Mouse (Mus musculus) testis, adult 2 months (tissue): ENCODE results near the gene Hoxa2. TPM values are rescaled to one million over a fixed set of nuclear protein-coding genes. Genes with fewer than 3 reads are reported as not detected.
A peak's percentile ranks its signal among the peaks of the same experiment; 100 is the strongest.

Experiments
- H3K27ac ChIP-seq: fragments of 200-500 bp; 2 replicates; pipeline ENCODE4 v1.5.1; 2012; ENCODE audit warnings: low read depth, low read length; ENCODE audit not compliant: control insufficient read depth, insufficient read depth
- H3K27me3 ChIP-seq: fragments of 200-500 bp; 2 replicates; pipeline ENCODE4 v1.6.1; 2012; ENCODE audit warnings: mild to moderate bottlenecking, low read length, moderate library complexity; ENCODE audit not compliant: control insufficient read depth, insufficient read depth
- H3K36me3 ChIP-seq: fragments of 200-500 bp; 2 replicates; pipeline ENCODE4 v1.6.1; 2012; ENCODE audit warnings: mild to moderate bottlenecking, low read length; ENCODE audit not compliant: control insufficient read depth, insufficient read depth
- H3K4me1 ChIP-seq: fragments of 200-500 bp; 2 replicates; pipeline ENCODE4 v1.6.1; 2012; ENCODE audit warnings: low read length; ENCODE audit not compliant: control insufficient read depth, insufficient read depth
- H3K4me3 ChIP-seq: fragments of 200-500 bp; 2 replicates; pipeline ENCODE4 v1.5.1; 2012; ENCODE audit warnings: low read depth, mild to moderate bottlenecking, low read length, moderate library complexity, mixed read lengths; ENCODE audit not compliant: control insufficient read depth
- CTCF ChIP-seq: fragments of 200-500 bp; IDR thresholded peaks from 2 replicates; pipeline ENCODE4 v1.5.1; 2012; ENCODE audit warnings: low read depth, mild to moderate bottlenecking, inconsistent platforms, low read length, moderate library complexity; ENCODE audit not compliant: control insufficient read depth, insufficient read depth, insufficient replicate concordance
- POLR2A ChIP-seq: fragments of 200-500 bp; IDR thresholded peaks from 2 replicates; pipeline ENCODE4 v1.6.1; 2012; ENCODE audit warnings: low read depth, mild to moderate bottlenecking, inconsistent platforms, low read length, moderate library complexity; ENCODE audit not compliant: control insufficient read depth
- polyA plus RNA-seq: library from polyadenylated mRNA; depleted of rRNA; stranded (reverse); fragments of >200 nt; gene quantifications from 2 replicates; pipeline ENCODE4 v1.2.3, GENCODE M21; 2012

Hoxa2 gene
- polyA plus RNA-seq, 1 experiment, result 0.07 TPM

DNA sequence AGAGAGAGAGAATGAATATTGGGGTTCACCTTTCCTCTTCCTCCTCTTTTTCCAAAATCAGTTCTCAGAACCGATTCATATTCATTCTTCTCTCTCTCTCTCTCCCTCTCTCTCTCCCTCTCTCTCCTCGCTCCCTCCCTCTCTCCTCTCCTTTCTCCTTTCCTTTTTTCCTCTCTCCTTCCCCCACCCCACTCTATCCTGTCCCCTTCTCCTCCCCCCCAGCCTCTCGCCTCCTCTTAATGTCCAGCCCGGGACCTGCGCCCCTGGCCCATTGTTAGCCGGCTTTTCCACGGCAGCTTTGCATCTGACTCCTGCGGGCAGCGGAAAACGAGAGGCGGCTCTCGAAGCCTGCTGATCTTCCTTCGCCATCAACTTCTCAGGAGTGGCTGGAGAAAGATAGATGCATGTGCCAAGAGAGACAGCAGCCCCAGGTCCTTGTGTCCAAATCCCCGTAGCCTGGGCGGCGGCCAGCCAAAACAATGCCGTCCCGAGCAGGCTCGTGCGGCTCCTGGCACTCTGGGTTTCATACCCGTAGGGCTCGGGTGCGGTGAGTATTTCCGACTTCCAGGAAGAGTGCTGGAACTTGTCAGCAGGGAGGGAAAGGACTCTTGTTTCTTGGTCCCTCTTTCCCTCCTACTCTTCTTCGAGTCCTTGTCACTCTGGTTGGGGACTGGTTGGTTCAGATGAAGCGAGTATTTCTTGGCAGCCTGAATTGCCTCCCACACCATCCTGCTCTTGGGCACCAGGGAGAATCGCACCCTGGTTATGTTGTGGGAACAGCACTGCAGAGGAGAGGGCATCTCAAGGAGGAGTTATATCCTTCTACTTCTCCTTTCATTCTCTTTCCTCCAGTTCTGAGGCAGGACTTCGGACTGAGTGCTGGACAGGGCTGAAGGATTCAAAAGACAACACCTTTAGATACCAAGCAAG, 1.1 kb upstream of the Hoxa2 start:
- TF ChIP-seq CTCF (no peak), POLR2A (no peak)
- Histone ChIP-seq H3K4me3 (no peak overlapping the region), H3K36me3 (no peaks in the 10 kb centered on the region), H3K27ac (no peak overlapping the region), H3K4me1 (peaks cover 24% of the 10 kb centered on the region), H3K27me3 (peaks cover 20% of the 10 kb centered on the region)

DNA sequence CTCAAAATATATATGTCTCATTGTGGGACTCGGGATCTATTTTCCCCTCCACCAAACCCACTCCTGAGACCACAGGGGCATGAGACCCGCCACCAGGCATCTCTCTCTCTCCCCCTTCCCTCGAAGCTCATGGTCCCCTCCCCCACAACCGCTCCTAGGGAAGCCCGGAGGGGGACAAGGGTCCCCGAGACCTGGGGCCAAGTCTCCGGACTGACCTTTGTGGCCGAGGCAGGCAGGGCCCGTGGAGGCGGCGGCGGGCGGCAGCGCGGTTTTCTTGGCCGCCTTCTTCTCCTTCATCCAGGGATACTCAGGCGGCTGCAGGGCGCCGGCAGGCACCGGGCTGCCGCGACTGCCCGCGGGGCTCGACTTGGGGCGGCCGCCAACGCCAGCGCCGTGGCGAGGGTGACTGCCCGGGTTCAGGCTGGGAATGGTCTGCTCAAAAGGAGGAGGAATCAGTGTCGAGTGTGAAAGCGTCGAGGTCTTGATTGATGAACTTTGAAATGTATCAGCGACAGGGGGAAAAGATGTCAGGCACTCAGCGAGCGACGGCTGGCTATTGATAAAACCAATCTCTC, 493 bp downstream of the Hoxa2 start:
- Histone ChIP-seq H3K27ac (no peak overlapping the region), H3K4me1 (peaks cover 25% of the 10 kb centered on the region), H3K36me3 (no peaks in the 10 kb centered on the region), H3K4me3 (peak overlapping the region; percentile 1; the same call in 1 of the 2 replicates), H3K27me3 (peaks cover 21% of the 10 kb centered on the region)
- no peak for TF ChIP-seq POLR2A
- TF ChIP-seq CTCF, result no peak

GRCm38 (mm10) chr6:52163366-52164031, 1.1 kb downstream of the Hoxa2 start:
- TF ChIP-seq POLR2A, result no peak
- TF ChIP-seq CTCF, result no peak

GRCm38 (mm10) chr6:52162611-52163365, 1.8 kb downstream of the Hoxa2 start:
- H3K4me1 ChIP-seq, result peaks cover 32% of the 10 kb centered on the region
- peaks cover 17% of the 10 kb centered on the region for H3K27me3 ChIP-seq
- no peak for TF ChIP-seq CTCF
- TF ChIP-seq POLR2A, result no peak
- no peak overlapping the region for H3K27ac ChIP-seq
- no peaks in the 10 kb centered on the region for H3K36me3 ChIP-seq
- H3K4me3 ChIP-seq, result no peak overlapping the region; the same call in 1 of the 2 replicates

More at GRCm38 (mm10) chr6:52163366-52164031, 1.1 kb downstream of the Hoxa2 start:
- peaks cover 26% of the 10 kb centered on the region for H3K4me1 ChIP-seq
- H3K36me3 ChIP-seq, result no peaks in the 10 kb centered on the region
- H3K27me3 ChIP-seq, result peaks cover 19% of the 10 kb centered on the region
- no peak overlapping the region; the same call in 1 of the 2 replicates for H3K4me3 ChIP-seq
- no peak overlapping the region for H3K27ac ChIP-seq

DNA sequence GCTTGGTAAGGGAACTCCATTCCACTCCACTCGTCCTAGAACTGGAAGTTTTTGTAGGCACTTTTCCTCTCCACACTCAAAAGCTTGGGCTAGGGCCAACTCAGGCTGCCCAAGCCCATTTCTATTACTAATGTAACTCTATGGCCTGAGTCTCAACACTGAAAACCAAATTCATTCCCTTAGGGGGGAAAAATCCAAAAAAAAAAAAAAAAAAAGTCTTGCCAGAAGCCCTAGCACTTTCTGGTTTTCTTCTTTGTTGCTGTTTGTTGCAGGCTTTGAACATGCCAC, 2.6 kb downstream of the Hoxa2 start:
- Histone ChIP-seq H3K27me3 (peaks cover 17% of the 10 kb centered on the region), H3K4me3 (no peak overlapping the region), H3K36me3 (no peaks in the 10 kb centered on the region), H3K27ac (no peak overlapping the region), H3K4me1 (peaks cover 36% of the 10 kb centered on the region)
- TF ChIP-seq CTCF (no peak), POLR2A (no peak)

GRCm38 (mm10) chr6:52161336-52162092, 3.1 kb downstream of the Hoxa2 start:
- peaks cover 36% of the 10 kb centered on the region for H3K4me1 ChIP-seq
- H3K27me3 ChIP-seq, result peaks cover 17% of the 10 kb centered on the region
- no peaks in the 10 kb centered on the region for H3K36me3 ChIP-seq
- no peak for TF ChIP-seq POLR2A
- no peak for TF ChIP-seq CTCF
- no peak overlapping the region for H3K4me3 ChIP-seq
- no peak overlapping the region for H3K27ac ChIP-seq
